Mouse (Mus musculus): ENCODE data around the gene Gnb3. TPM values are rescaled to one million over a fixed set of nuclear protein-coding genes. Genes with fewer than 3 reads are reported as not detected.
"Not testable (repeated sequence)": the region's sequence is repeated elsewhere in the genome, so short reads cannot be mapped to it uniquely, and the experiment has no call there.

Gene Gnb3
- polyA plus RNA-seq, 2 experiments from 2014 or later: not detected

GRCm38 (mm10) chr6:124814858-124815774 lies 25.0 kb downstream of the Gnb3 start:
- no peak for ATAC-seq

GRCm38 (mm10) chr6:124814448-124814847 lies 25.6 kb downstream of the Gnb3 start:
- ATAC-seq: no peak

- peak; percentile 83 for ATAC-seq
Measured at GRCm38 (mm10) chr6:124813933-124814332, 26.1 kb downstream of the Gnb3 start, which contains the start of gene Tpi1. Gene Tpi1, minus strand, starts transcription at chr6:124814296.

- peak; percentile 72 for ATAC-seq
Measured at GRCm38 (mm10) chr6:124813496-124813895, 26.6 kb downstream of the Gnb3 start.

- no peak for ATAC-seq
Measured at GRCm38 (mm10) chr6:124812848-124813247, 27.2 kb downstream of the Gnb3 start.

- ATAC-seq: no peak
Measured at GRCm38 (mm10) chr6:124811701-124812560, 28.1 kb downstream of the Gnb3 start.

- ATAC-seq: no peak
Measured at GRCm38 (mm10) chr6:124811403-124811665, 28.7 kb downstream of the Gnb3 start.

- not testable (repeated sequence) for ATAC-seq
Measured at GRCm38 (mm10) chr6:124810566-124811402, 29.3 kb downstream of the Gnb3 start.

- no peak for ATAC-seq
Measured at GRCm38 (mm10) chr6:124809775-124810538, 30.1 kb downstream of the Gnb3 start.

- peak; percentile 12 for ATAC-seq
Measured at GRCm38 (mm10) chr6:124809052-124809774, 30.9 kb downstream of the Gnb3 start.

GRCm38 (mm10) chr6:124808358-124809012 lies 31.6 kb downstream of the Gnb3 start, which contains the start of gene Spsb2:
Gene Spsb2, plus strand, starts transcription at chr6:124808661.
- ATAC-seq: peak; percentile 15

GRCm38 (mm10) chr6:124807986-124808357 lies 32.1 kb downstream of the Gnb3 start:
- ATAC-seq: no peak

- ATAC-seq: no peak
Measured at GRCm38 (mm10) chr6:124807366-124807765, 32.7 kb downstream of the Gnb3 start.

GRCm38 (mm10) chr6:124806446-124807140 lies 33.5 kb downstream of the Gnb3 start:
- ATAC-seq: no peak

- ATAC-seq: peak; percentile 77
Measured at GRCm38 (mm10) chr6:124805341-124806321, 34.4 kb downstream of the Gnb3 start.

GRCm38 (mm10) chr6:124804341-124804740 lies 35.7 kb downstream of the Gnb3 start:
- no peak for ATAC-seq

GRCm38 (mm10) chr6:124803691-124804090 lies 36.4 kb downstream of the Gnb3 start:
- not testable (repeated sequence) for ATAC-seq

- no peak for ATAC-seq
Measured at GRCm38 (mm10) chr6:124803061-124803460, 37.0 kb downstream of the Gnb3 start.

GRCm38 (mm10) chr6:124802400-124802799 lies 37.7 kb downstream of the Gnb3 start:
- not testable (repeated sequence) for ATAC-seq

Data from CD4-positive, CD25-positive, alpha-beta regulatory T cell, adult 4 months (primary cell).